Mouse (Mus musculus) forebrain, postnatal 0 days (tissue): Measurements from ENCODE around the gene Cinp. TPM values are rescaled to one million over a fixed set of nuclear protein-coding genes. Genes with fewer than 3 reads are reported as not detected.

Experiments
- ATAC-seq: fragments of 200-750 bp; cut with Nextera tagmentation; 2 replicates; pipeline ENCODE4 v1.8.0; 2017; ENCODE audit warnings: mild to moderate bottlenecking, moderate library complexity
- DNase-seq: peaks from one replicate; pipeline ENCODE4 v3.0.0-alpha.2; 2015
- H3K27ac ChIP-seq: fragments of 300-500 bp; sonication (generic); 2 replicates; pipeline ENCODE4 v1.5.1; 2014; ENCODE audit warnings: low read depth, mild to moderate bottlenecking, antibody characterized with exemption, low read length, moderate library complexity, mixed read lengths
- H3K27me3 ChIP-seq: fragments of 300-500 bp; sonication (generic); 2 replicates; pipeline ENCODE4 v1.6.1; 2014; ENCODE audit warnings: mild to moderate bottlenecking, low read length, mixed read lengths; ENCODE audit not compliant: insufficient read depth
- H3K36me3 ChIP-seq: fragments of 300-500 bp; sonication (generic); 2 replicates; pipeline ENCODE4 v1.6.1; 2014; ENCODE audit warnings: mild to moderate bottlenecking, moderate library complexity; ENCODE audit not compliant: insufficient read depth
- H3K4me1 ChIP-seq: fragments of 300-500 bp; sonication (generic); 2 replicates; pipeline ENCODE4 v1.6.1; 2014; ENCODE audit warnings: antibody characterized with exemption; ENCODE audit not compliant: insufficient read depth
- H3K4me2 ChIP-seq: fragments of 300-500 bp; sonication (generic); 2 replicates; pipeline ENCODE4 v1.6.1; 2014; ENCODE audit warnings: low read depth, mild to moderate bottlenecking, moderate library complexity
- H3K4me3 ChIP-seq: fragments of 300-500 bp; sonication (generic); 2 replicates; pipeline ENCODE4 v1.5.1; 2014; ENCODE audit warnings: low read depth, low read length, mixed read lengths
- H3K9ac ChIP-seq: fragments of 300-500 bp; sonication (generic); 2 replicates; pipeline ENCODE4 v1.6.1; 2014; ENCODE audit warnings: mild to moderate bottlenecking
- H3K9me3 ChIP-seq: fragments of 300-500 bp; sonication (generic); 2 replicates; pipeline ENCODE4 v1.6.1; 2016; ENCODE audit warnings: low read length
- CTCF ChIP-seq: sonication (generic); IDR thresholded peaks from 2 replicates; pipeline ENCODE4 v1.5.1; 2016; ENCODE audit warnings: antibody characterized with exemption, control low read depth, low read depth
- WGBS: fragments of 180-500 bp; shearing (Covaris S2); extraction: QIAGEN DNeasy Blood & Tissue Kit; methylation state at CpG from one replicate; pipeline ENCODE4 v1.1.7; 2014; 5-methylcytosine and 5-hydroxymethylcytosine counted together
- polyA plus RNA-seq: library from polyadenylated mRNA; unstranded; fragments of >200 nt; fragmentation: Nextera tagmentation; extraction: Ambion mirVana; gene quantifications from 2 replicates; pipeline ENCODE4 v1.2.1, GENCODE M21; 2015
- total RNA-seq: library from RNA; depleted of rRNA; stranded (reverse); fragments of >200 nt; gene quantifications from 2 replicates; pipeline ENCODE4 v1.2.3, GENCODE M21; 2014

The Cinp gene
- total and polyA plus RNA-seq, 2 experiments from 2014 or later = 92.3 to 116 TPM

- Histone ChIP-seq H3K36me3 (peaks cover 39% of the 10 kb centered on the region), H3K4me3 (no peak overlapping the region), H3K9me3 (no peaks in the 10 kb centered on the region), H3K4me2 (no peak overlapping the region), H3K9ac (no peak overlapping the region), H3K4me1 (no peaks in the 10 kb centered on the region), H3K27ac (no peak overlapping the region), H3K27me3 (no peaks in the 10 kb centered on the region)
- TF ChIP-seq CTCF = no peak
- no peak for ATAC-seq
- 87% methylated on average over 9 of the region's 9 CpGs for WGBS
- no peak for DNase-seq
Measured at GRCm38 (mm10) chr12:110915761-110916160, 26.8 kb upstream of the Cinp start.

GRCm38 (mm10) chr12:110909962-110910361 is 21.0 kb upstream of the Cinp start:
- H3K27ac ChIP-seq = no peak overlapping the region
- no peaks in the 10 kb centered on the region for H3K9me3 ChIP-seq
- no peak overlapping the region for H3K4me2 ChIP-seq
- H3K4me1 ChIP-seq = no peaks in the 10 kb centered on the region
- ATAC-seq (no peak), DNase-seq (no peak)
- no peak for TF ChIP-seq CTCF
- no peaks in the 10 kb centered on the region for H3K27me3 ChIP-seq
- H3K36me3 ChIP-seq = peaks cover 4% of the 10 kb centered on the region
- no peak overlapping the region for H3K9ac ChIP-seq
- H3K4me3 ChIP-seq = no peak overlapping the region
- WGBS = 72% methylated on average over 2 of the region's 2 CpGs

GRCm38 (mm10) chr12:110907845-110908244 is 18.9 kb upstream of the Cinp start:
- Histone ChIP-seq H3K27me3 (no peaks in the 10 kb centered on the region), H3K9ac (no peak overlapping the region), H3K4me1 (no peaks in the 10 kb centered on the region), H3K36me3 (no peaks in the 10 kb centered on the region; the same call in 1 of the 2 replicates), H3K9me3 (no peaks in the 10 kb centered on the region), H3K4me2 (no peak overlapping the region), H3K4me3 (no peak overlapping the region), H3K27ac (no peak overlapping the region)
- no peak for ATAC-seq
- 83% methylated on average over 3 of the region's 3 CpGs for WGBS
- no peak for DNase-seq
- no peak for TF ChIP-seq CTCF

GRCm38 (mm10) chr12:110903536-110903935 is 14.6 kb upstream of the Cinp start:
- TF ChIP-seq CTCF = no peak
- no peak for ATAC-seq
- Histone ChIP-seq H3K4me3 (no peak overlapping the region), H3K27me3 (no peaks in the 10 kb centered on the region), H3K27ac (no peak overlapping the region), H3K4me1 (no peaks in the 10 kb centered on the region), H3K36me3 (peaks cover 4% of the 10 kb centered on the region; the same call in 1 of the 2 replicates), H3K9me3 (no peaks in the 10 kb centered on the region), H3K4me2 (no peak overlapping the region), H3K9ac (no peak overlapping the region)
- no peak for DNase-seq
- WGBS = 84% methylated on average over 2 of the region's 2 CpGs

- DNase-seq (no peak), ATAC-seq (no peak)
Measured at GRCm38 (mm10) chr12:110902106-110902505, 13.2 kb upstream of the Cinp start.

GRCm38 (mm10) chr12:110891887-110892286 is 2.9 kb upstream of the Cinp start:
- H3K4me1 ChIP-seq = peaks cover 7% of the 10 kb centered on the region; the same call in 1 of the 2 replicates
- H3K4me2 ChIP-seq = no peak overlapping the region
- no peak for TF ChIP-seq CTCF
- H3K9ac ChIP-seq = no peak overlapping the region
- H3K4me3 ChIP-seq = no peak overlapping the region
- DNase-seq (no peak), ATAC-seq (no peak)
- H3K27me3 ChIP-seq = no peaks in the 10 kb centered on the region
- 0 out of 2 replicates have a peak, but pooled peaks cover 7% of the 10 kb centered on the region for H3K36me3 ChIP-seq
- WGBS = 98% methylated on average over 1 of the region's 1 CpGs
- no peaks in the 10 kb centered on the region for H3K9me3 ChIP-seq
- no peak overlapping the region for H3K27ac ChIP-seq

More at GRCm38 (mm10) chr12:110902106-110902505, 13.2 kb upstream of the Cinp start:
- H3K9me3 ChIP-seq = no peaks in the 10 kb centered on the region
- peaks cover 4% of the 10 kb centered on the region; the same call in 1 of the 2 replicates for H3K36me3 ChIP-seq
- H3K27me3 ChIP-seq = no peaks in the 10 kb centered on the region
- no peaks in the 10 kb centered on the region for H3K4me1 ChIP-seq
- H3K9ac ChIP-seq = no peak overlapping the region
- WGBS = 42% methylated on average over 4 of the region's 4 CpGs
- H3K4me2 ChIP-seq = no peak overlapping the region
- H3K27ac ChIP-seq = no peak overlapping the region
- no peak for TF ChIP-seq CTCF
- no peak overlapping the region for H3K4me3 ChIP-seq

- Histone ChIP-seq H3K27me3 (no peaks in the 10 kb centered on the region), H3K36me3 (0 out of 2 replicates have a peak, but pooled peaks cover 3% of the 10 kb centered on the region), H3K9ac (peak overlapping the region; percentile 90), H3K4me1 (peaks cover 7% of the 10 kb centered on the region; the same call in 1 of the 2 replicates), H3K9me3 (no peaks in the 10 kb centered on the region), H3K4me3 (peak overlapping the region; percentile 86), H3K4me2 (peak overlapping the region; percentile 68), H3K27ac (peak overlapping the region; percentile 54)
- WGBS = 2% methylated on average over 25 of the region's 25 CpGs
- ATAC-seq (peak; percentile 75), DNase-seq (peak; percentile 69)
- TF ChIP-seq CTCF = no peak
Measured at GRCm38 (mm10) chr12:110888606-110889005, 339 bp downstream of the Cinp start.
